Mouse (Mus musculus): Measurements from ENCODE around the gene Nes. TPM values are rescaled to one million over a fixed set of nuclear protein-coding genes. Genes with fewer than 3 reads are reported as not detected.

Gene Nes
- 49.5 and 55.3 TPM in 2 replicates for polyA plus RNA-seq (2015; fragmentation: Nextera tagmentation; extraction: Ambion mirVana)

DNA sequence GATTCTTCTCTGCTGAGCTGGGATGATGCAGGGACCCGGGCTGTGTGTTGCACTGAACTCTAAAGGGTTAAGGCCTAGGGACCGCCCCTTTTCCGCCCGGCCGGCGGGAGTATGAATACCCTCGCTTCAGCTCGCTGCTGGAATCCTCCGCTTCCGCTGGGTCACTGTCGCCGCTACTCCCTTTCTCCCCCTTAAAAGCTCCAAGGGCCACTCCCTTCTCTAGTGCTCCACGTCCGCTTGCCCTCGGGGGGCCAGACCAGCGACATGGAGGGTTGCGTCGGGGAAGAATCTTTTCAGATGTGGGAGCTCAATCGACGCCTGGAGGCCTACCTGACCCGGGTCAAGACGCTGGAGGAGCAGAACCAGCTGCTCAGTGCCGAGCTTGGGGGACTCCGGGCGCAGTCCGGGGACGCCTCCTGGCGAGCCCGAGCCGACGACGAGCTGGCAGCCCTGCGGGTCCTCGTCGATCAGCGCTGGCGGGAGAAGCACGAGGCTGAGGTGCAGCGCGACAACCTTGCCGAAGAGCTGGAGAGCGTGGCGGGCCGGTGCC, at the start of gene Nes:
Gene Nes (plus strand): TSS at position 140 of the 550 bp plus-strand sequence.
- Histone ChIP-seq H3K4me2 (peak within 1 kb of the TSS; percentile 95), H3K9me3 (no peaks in the 10 kb centered on the region), H3K27me3 (peaks cover 13% of the 10 kb centered on the region; the same call in 1 of the 2 replicates), H3K36me3 (0 out of 2 replicates have a peak, but pooled peaks cover 3% of the 10 kb centered on the region), H3K4me3 (peak within 1 kb of the TSS; percentile 60), H3K9ac (peak within 1 kb of the TSS; percentile 84), H3K4me1 (replicated peaks) (peaks cover 49% of the 10 kb centered on the region), H3K27ac (peak within 1 kb of the TSS; percentile 83)
- 0% methylated on average over 44 of the region's 44 CpGs for WGBS
- peak; percentile 70 for ATAC-seq (ENCODE audit: low FRiP score)

DNA sequence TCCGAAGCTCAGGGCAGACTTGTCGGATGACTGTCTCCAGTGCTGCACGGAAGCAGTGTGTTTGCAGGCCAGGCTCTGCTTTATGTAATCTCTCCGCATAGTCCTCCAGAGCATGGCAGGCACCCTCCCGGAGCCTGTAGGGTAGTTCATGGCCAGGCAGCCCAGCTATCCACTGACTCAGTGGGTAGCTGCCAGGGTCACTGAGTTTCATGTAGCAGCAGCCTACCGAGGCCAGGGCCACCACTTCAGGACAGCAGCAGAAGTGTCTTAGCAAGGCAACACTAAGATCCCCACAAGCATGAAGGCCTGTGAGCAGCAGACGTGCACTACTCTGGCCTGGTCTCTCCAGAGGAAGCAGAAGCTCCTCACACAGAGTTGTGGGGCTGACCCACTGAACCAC, 45.9 kb upstream of the Nes start:
- no peak overlapping the region for H3K4me3 ChIP-seq
- H3K9ac ChIP-seq, result no peak overlapping the region
- H3K9me3 ChIP-seq, result no peaks in the 10 kb centered on the region
- H3K4me1 ChIP-seq (replicated peaks), result peaks cover 20% of the 10 kb centered on the region
- peaks cover 57% of the 10 kb centered on the region for H3K36me3 ChIP-seq
- ATAC-seq (ENCODE audit: low FRiP score), result no peak
- 90% methylated on average over 7 of the region's 7 CpGs for WGBS
- no peak overlapping the region for H3K4me2 ChIP-seq
- H3K27ac ChIP-seq, result no peak overlapping the region
- H3K27me3 ChIP-seq, result no peaks in the 10 kb centered on the region

GRCm38 (mm10) chr3:87927452-87927851, 43.4 kb upstream of the Nes start:
- no peak for ATAC-seq (ENCODE audit: low FRiP score)
- peaks cover 26% of the 10 kb centered on the region for H3K4me1 ChIP-seq (replicated peaks)
- 90% methylated on average over 5 of the region's 5 CpGs for WGBS
- no peaks in the 10 kb centered on the region for H3K27me3 ChIP-seq
- H3K4me2 ChIP-seq, result no peak overlapping the region
- no peak overlapping the region for H3K4me3 ChIP-seq
- H3K9ac ChIP-seq, result no peak overlapping the region
- no peaks in the 10 kb centered on the region for H3K9me3 ChIP-seq
- H3K36me3 ChIP-seq, result peaks cover 57% of the 10 kb centered on the region
- H3K27ac ChIP-seq, result no peak overlapping the region

GRCm38 (mm10) chr3:87929341-87930077, 41.4 kb upstream of the Nes start:
- peak; percentile 57 for ATAC-seq (ENCODE audit: low FRiP score)
- H3K27ac ChIP-seq, result peak overlapping the region; percentile 93

DNA sequence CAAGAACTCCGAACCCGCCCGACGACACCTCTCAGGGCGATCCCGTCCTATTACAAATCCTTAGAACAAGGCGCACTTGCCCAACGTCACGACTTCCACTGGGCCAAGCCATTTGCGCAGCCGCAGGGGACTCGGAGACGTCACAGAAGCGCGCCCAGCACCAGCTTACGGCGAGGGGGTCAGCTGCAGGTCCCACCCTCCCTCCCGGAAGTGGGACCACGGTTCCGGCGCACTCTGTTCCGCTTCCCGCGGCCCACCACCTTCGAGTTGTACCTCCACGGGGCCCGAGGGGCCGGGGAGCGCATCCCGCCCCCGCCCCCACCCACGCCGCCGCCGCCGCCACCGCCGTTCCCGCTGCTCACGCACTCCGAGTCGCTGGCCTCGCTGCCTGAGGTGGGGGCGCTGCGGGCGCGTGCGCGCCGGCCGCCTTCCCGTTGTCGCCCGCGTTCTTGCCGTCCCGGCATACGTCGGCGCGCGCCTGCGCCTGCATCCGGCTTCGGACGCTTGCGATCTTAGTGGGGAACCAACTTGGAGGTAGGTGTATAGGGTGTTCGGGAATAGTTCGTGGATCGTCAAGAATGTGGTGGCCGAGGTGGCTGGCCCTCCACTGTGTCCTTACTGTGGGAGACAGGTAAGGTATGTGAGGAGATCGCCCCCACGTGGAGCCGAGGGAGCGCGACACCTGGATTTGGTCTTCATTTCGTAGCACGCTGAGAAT, 40.6 kb upstream of the Nes start, which contains the start of the genes Isg20l2 and Rrnad1:
Gene Isg20l2 (plus strand): TSS at position 237 of the 718 bp plus-strand sequence.
Gene Rrnad1 (minus strand): TSS at position 640 of the 718 bp plus-strand sequence.
- under 1% methylated on average over 63 of the region's 78 CpGs for WGBS
- peak; percentile 98 for ATAC-seq (ENCODE audit: low FRiP score)
- peak within 1 kb of the TSS; percentile 93 for H3K4me3 ChIP-seq
- peak within 1 kb of the TSS; percentile 96 for H3K9ac ChIP-seq
- peaks cover 46% of the 10 kb centered on the region for H3K4me1 ChIP-seq (replicated peaks)
- H3K27ac ChIP-seq, result peak within 1 kb of the TSS; percentile 93
- H3K4me2 ChIP-seq, result peak within 1 kb of the TSS; percentile 81
- peaks cover 41% of the 10 kb centered on the region for H3K36me3 ChIP-seq
- no peaks in the 10 kb centered on the region for H3K27me3 ChIP-seq
- H3K9me3 ChIP-seq, result no peaks in the 10 kb centered on the region

More at GRCm38 (mm10) chr3:87929341-87930077, 41.4 kb upstream of the Nes start:
- Histone ChIP-seq H3K9ac (peak overlapping the region; percentile 96), H3K36me3 (peaks cover 44% of the 10 kb centered on the region), H3K4me1 (replicated peaks) (peaks cover 42% of the 10 kb centered on the region), H3K4me2 (peak overlapping the region; percentile 81), H3K4me3 (peak overlapping the region; percentile 93), H3K27me3 (no peaks in the 10 kb centered on the region), H3K9me3 (no peaks in the 10 kb centered on the region)
- WGBS, result 6% methylated on average over 26 of the region's 26 CpGs

DNA sequence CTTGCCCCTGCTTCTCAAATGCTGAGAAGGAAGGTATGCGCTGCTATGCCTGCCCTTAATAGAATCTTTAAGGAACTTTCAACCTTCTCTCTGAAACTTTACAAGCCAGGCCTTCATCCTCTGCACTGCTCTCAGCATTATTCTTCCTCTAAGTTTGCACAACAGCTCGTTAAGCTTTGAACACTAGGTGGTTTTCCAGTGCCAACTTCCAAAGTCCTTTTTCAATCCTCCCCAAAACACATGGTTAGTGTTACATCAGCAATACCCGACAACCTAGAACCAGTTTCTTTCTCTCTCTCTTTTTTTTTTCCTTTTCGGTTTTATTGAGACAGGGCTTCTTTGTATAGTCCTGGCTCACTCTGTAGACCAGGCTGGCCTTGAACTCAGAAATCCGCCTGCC, 36.9 kb upstream of the Nes start:
- ATAC-seq (ENCODE audit: low FRiP score), result no peak
- Histone ChIP-seq H3K27me3 (no peaks in the 10 kb centered on the region), H3K27ac (no peak overlapping the region), H3K4me2 (no peak overlapping the region), H3K9me3 (no peaks in the 10 kb centered on the region), H3K4me3 (no peak overlapping the region), H3K4me1 (replicated peaks) (peaks cover 55% of the 10 kb centered on the region), H3K36me3 (peaks cover 46% of the 10 kb centered on the region), H3K9ac (0 out of 2 replicates have a peak overlapping the region, but pooled peaks have one; percentile 13)
- 91% methylated on average over 5 of the region's 5 CpGs for WGBS

DNA sequence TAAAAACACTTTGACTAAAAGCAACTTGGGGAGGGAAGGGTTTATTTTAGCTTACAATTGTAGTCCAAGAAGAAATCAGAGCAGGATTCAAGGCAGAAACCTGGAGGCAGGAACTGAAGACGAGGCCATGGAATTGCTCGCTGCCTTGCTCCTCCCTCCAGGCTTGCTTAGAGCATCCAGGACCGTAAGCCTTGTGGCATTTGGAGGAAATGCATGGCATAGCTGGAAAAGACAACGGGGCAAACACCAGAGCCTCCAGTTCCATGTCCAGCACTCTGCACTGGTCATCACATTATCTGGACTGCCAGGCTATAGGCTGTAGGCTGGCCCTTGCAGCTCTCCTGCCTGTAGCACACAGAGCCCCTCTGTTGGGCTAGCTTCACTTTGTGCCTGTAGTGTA, 36.4 kb upstream of the Nes start:
- Histone ChIP-seq H3K4me3 (no peak overlapping the region), H3K4me2 (no peak overlapping the region), H3K27ac (no peak overlapping the region), H3K27me3 (no peaks in the 10 kb centered on the region), H3K36me3 (peaks cover 51% of the 10 kb centered on the region), H3K9me3 (no peaks in the 10 kb centered on the region), H3K4me1 (replicated peaks) (peaks cover 50% of the 10 kb centered on the region), H3K9ac (no peak overlapping the region)
- 72% methylated on average over 4 of the region's 4 CpGs for WGBS
- ATAC-seq (ENCODE audit: low FRiP score), result no peak

DNA sequence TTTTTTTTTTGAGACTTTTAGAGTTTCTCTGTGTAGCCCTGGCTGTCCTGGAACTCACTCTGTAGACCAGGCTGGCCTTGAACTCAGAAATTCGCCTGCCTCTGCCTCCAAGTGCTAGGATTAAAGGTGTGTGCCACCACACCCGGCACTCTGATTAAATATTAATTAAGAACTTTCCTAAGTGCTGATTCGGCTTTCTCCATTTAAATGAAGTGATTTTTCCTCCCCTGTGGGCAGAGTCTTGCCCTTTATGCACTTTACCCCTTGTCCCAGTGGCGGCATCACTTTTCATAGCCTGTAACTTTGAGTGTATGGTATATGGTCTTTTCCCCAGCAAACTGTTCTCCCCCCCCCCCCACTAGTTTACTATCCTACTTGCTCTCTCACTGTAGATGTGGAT, 35.7 kb upstream of the Nes start:
- H3K36me3 ChIP-seq, result peaks cover 58% of the 10 kb centered on the region
- H3K4me3 ChIP-seq, result no peak overlapping the region
- no peaks in the 10 kb centered on the region for H3K9me3 ChIP-seq
- H3K27ac ChIP-seq, result no peak overlapping the region
- WGBS, result 85% methylated on average over 4 of the region's 4 CpGs
- H3K27me3 ChIP-seq, result no peaks in the 10 kb centered on the region
- no peak for ATAC-seq (ENCODE audit: low FRiP score)
- no peak overlapping the region for H3K4me2 ChIP-seq
- H3K4me1 ChIP-seq (replicated peaks), result peaks cover 49% of the 10 kb centered on the region
- H3K9ac ChIP-seq, result no peak overlapping the region

GRCm38 (mm10) chr3:87935776-87936175, 35.1 kb upstream of the Nes start:
- Histone ChIP-seq H3K36me3 (peaks cover 62% of the 10 kb centered on the region), H3K4me2 (no peak overlapping the region), H3K9ac (0 out of 2 replicates have a peak overlapping the region, but pooled peaks have one; percentile 24), H3K9me3 (no peaks in the 10 kb centered on the region), H3K27ac (no peak overlapping the region), H3K27me3 (no peaks in the 10 kb centered on the region), H3K4me3 (no peak overlapping the region), H3K4me1 (replicated peaks) (peaks cover 48% of the 10 kb centered on the region)
- ATAC-seq (ENCODE audit: low FRiP score), result 0 out of 2 replicates have a peak, but pooled peaks have one; percentile 54
- 95% methylated on average over 2 of the region's 2 CpGs for WGBS

DNA sequence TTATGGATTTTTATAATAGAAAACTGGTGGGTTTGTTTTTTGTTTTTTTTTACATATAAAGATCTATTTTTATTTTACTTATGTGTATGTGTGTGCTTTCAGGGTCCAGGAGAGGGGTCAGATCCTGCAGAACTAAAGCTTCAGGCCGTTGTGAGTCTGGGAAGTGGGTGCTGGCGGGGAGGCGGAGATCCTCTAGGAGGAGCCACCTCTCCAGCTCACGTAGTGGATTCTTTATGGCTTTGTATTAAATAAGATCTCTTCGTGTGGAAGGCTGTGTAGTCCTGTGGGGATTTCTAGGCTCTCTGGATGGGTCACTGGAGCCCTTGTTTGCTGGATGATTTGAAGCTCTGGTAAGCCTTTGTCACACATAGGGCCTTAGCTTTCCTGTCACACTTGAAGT, 30.3 kb upstream of the Nes start:
- H3K4me1 ChIP-seq (replicated peaks), result peaks cover 22% of the 10 kb centered on the region
- WGBS, result 57% methylated on average over 5 of the region's 5 CpGs
- no peaks in the 10 kb centered on the region for H3K27me3 ChIP-seq
- ATAC-seq (ENCODE audit: low FRiP score), result no peak
- H3K4me2 ChIP-seq, result no peak overlapping the region
- H3K27ac ChIP-seq, result no peak overlapping the region
- peaks cover 72% of the 10 kb centered on the region for H3K36me3 ChIP-seq
- H3K9ac ChIP-seq, result no peak overlapping the region
- no peaks in the 10 kb centered on the region for H3K9me3 ChIP-seq
- H3K4me3 ChIP-seq, result no peak overlapping the region

- H3K27me3 ChIP-seq, result no peaks in the 10 kb centered on the region
- H3K4me3 ChIP-seq, result no peak overlapping the region
- ATAC-seq (ENCODE audit: low FRiP score), result no peak
- peaks cover 61% of the 10 kb centered on the region for H3K36me3 ChIP-seq
- H3K4me2 ChIP-seq, result no peak overlapping the region
- H3K9me3 ChIP-seq, result no peaks in the 10 kb centered on the region
- H3K4me1 ChIP-seq (replicated peaks), result peaks cover 32% of the 10 kb centered on the region
- no peak overlapping the region for H3K9ac ChIP-seq
- no peak overlapping the region for H3K27ac ChIP-seq
- 94% methylated on average over 2 of the region's 2 CpGs for WGBS
Measured at GRCm38 (mm10) chr3:87942471-87942870, 28.4 kb upstream of the Nes start.

- H3K4me2 ChIP-seq, result no peak overlapping the region
- ATAC-seq (ENCODE audit: low FRiP score), result no peak
- no peak overlapping the region for H3K9ac ChIP-seq
- peaks cover 49% of the 10 kb centered on the region for H3K36me3 ChIP-seq
- WGBS, result 83% methylated on average over 7 of the region's 7 CpGs
- no peak overlapping the region for H3K27ac ChIP-seq
- no peak overlapping the region for H3K4me3 ChIP-seq
- no peaks in the 10 kb centered on the region for H3K27me3 ChIP-seq
- peaks cover 43% of the 10 kb centered on the region for H3K4me1 ChIP-seq (replicated peaks)
- H3K9me3 ChIP-seq, result no peaks in the 10 kb centered on the region
Measured at GRCm38 (mm10) chr3:87943586-87943985, 27.3 kb upstream of the Nes start.

Measured in hindbrain, embryonic 13.5 days (tissue).